Mouse (Mus musculus): ENCODE measurements around the gene Stmnd1. TPM values are rescaled to one million over a fixed set of nuclear protein-coding genes. Genes with fewer than 3 reads are reported as not detected.
"Not testable (repeated sequence)": the region's sequence is repeated elsewhere in the genome, so short reads cannot be mapped to it uniquely, and the experiment has no call there.

Stmnd1 gene
- not detected in 2 replicates for total RNA-seq (2021)
- long read RNA-seq: 0 reads

- no peak for DNase-seq
Observed at GRCm38 (mm10) chr13:46273453-46274110, at the start of gene Stmnd1. Gene Stmnd1, plus strand, starts transcription at chr13:46273721.

- DNase-seq: no peak
Observed at GRCm38 (mm10) chr13:46226956-46227355, 46.6 kb upstream of the Stmnd1 start.

GRCm38 (mm10) chr13:46227486-46227885, 46.0 kb upstream of the Stmnd1 start:
- no peak for DNase-seq

GRCm38 (mm10) chr13:46228750-46229149, 44.8 kb upstream of the Stmnd1 start:
- DNase-seq: not testable (repeated sequence)

- DNase-seq: peak; percentile 4
Observed at GRCm38 (mm10) chr13:46231514-46232085, 41.9 kb upstream of the Stmnd1 start.

- no peak for DNase-seq
Observed at GRCm38 (mm10) chr13:46237723-46238349, 35.7 kb upstream of the Stmnd1 start.

GRCm38 (mm10) chr13:46238796-46239195, 34.7 kb upstream of the Stmnd1 start:
- no peak for DNase-seq

GRCm38 (mm10) chr13:46241391-46242188, 31.9 kb upstream of the Stmnd1 start:
- no peak for DNase-seq

GRCm38 (mm10) chr13:46253753-46254152, 19.8 kb upstream of the Stmnd1 start:
- DNase-seq: no peak

GRCm38 (mm10) chr13:46254171-46254570, 19.4 kb upstream of the Stmnd1 start:
- no peak for DNase-seq

- no peak for DNase-seq
Observed at GRCm38 (mm10) chr13:46255616-46256015, 17.9 kb upstream of the Stmnd1 start.

- DNase-seq: peak; percentile 64
Observed at GRCm38 (mm10) chr13:46257847-46258246, 15.7 kb upstream of the Stmnd1 start.

GRCm38 (mm10) chr13:46259526-46259925, 14.0 kb upstream of the Stmnd1 start:
- DNase-seq: no peak

- no peak for DNase-seq
Observed at GRCm38 (mm10) chr13:46261244-46261643, 12.3 kb upstream of the Stmnd1 start.

- no peak for DNase-seq
Observed at GRCm38 (mm10) chr13:46267783-46268182, 5.7 kb upstream of the Stmnd1 start.

- DNase-seq: no peak
Observed at GRCm38 (mm10) chr13:46268341-46268740, 5.2 kb upstream of the Stmnd1 start.

GRCm38 (mm10) chr13:46268815-46269445, 4.6 kb upstream of the Stmnd1 start:
- peak; percentile 8 for DNase-seq

- no peak for DNase-seq
Observed at GRCm38 (mm10) chr13:46272811-46273452, 589 bp upstream of the Stmnd1 start.

GRCm38 (mm10) chr13:46275701-46276100, 2.2 kb downstream of the Stmnd1 start:
- DNase-seq: no peak

- no peak for DNase-seq
Observed at GRCm38 (mm10) chr13:46282543-46282942, 9.0 kb downstream of the Stmnd1 start.

- no peak for DNase-seq
Observed at GRCm38 (mm10) chr13:46287801-46288200, 14.3 kb downstream of the Stmnd1 start.

- no peak for DNase-seq
Observed at GRCm38 (mm10) chr13:46288372-46288771, 14.9 kb downstream of the Stmnd1 start.

Data from adrenal gland, postnatal 25 days (tissue).